Mouse (Mus musculus): ENCODE measurements around the gene Olfr843. TPM values are rescaled to one million over a fixed set of nuclear protein-coding genes. Genes with fewer than 3 reads are reported as not detected.

Gene Olfr843
- polyA plus RNA-seq (2015; fragmentation: Nextera tagmentation; extraction: Ambion mirVana) = 0.01 TPM in 1 of 2 replicates, not detected in the other

- no peak within 1 kb of the TSS for H3K4me3 ChIP-seq (ENCODE audit: low read depth, low read length)
- no peak within 1 kb of the TSS for H3K9ac ChIP-seq (ENCODE audit: low read length)
- no peaks in the 10 kb centered on the region for H3K36me3 ChIP-seq (ENCODE audit: control insufficient read depth, insufficient read depth, low read length)
- TF ChIP-seq EP300 (optimal IDR thresholded peaks at IDR 0.05) (no peak), CTCF (IDR thresholded peaks at IDR 0.05; ENCODE audit: low read depth) (no peak)
- H3K9me3 ChIP-seq (ENCODE audit: control insufficient read depth, low read length) = no peaks in the 10 kb centered on the region
- H3K4me1 ChIP-seq (replicated peaks; ENCODE audit: control insufficient read depth, insufficient read depth) = no peaks in the 10 kb centered on the region
- no peak for ATAC-seq (ENCODE audit: low FRiP score, low TSS enrichment)
- WGBS = 82% methylated on average over 2 of the region's 2 CpGs
- H3K27ac ChIP-seq (replicated peaks) = no peak within 1 kb of the TSS
- DNase-seq (ENCODE audit: low spot score) = no peak
- no peak within 1 kb of the TSS for H3K4me2 ChIP-seq (replicated peaks; ENCODE audit: low read depth)
- no peaks in the 10 kb centered on the region for H3K27me3 ChIP-seq (ENCODE audit: control insufficient read depth, insufficient read depth, low read length)
Observed at GRCm38 (mm10) chr9:19251887-19252286, at the start of gene Olfr843. Gene Olfr843, minus strand, starts transcription at chr9:19251987.

Other genes starting within 250 kb of the Olfr843 start
- gene Olfr835, start 219.3 kb downstream of the Olfr843 start, polyA plus RNA-seq (2015; fragmentation: Nextera tagmentation; extraction: Ambion mirVana) = not detected in 2 replicates
- not detected in 2 replicates for gene Olfr836, start 131.6 kb downstream of the Olfr843 start, polyA plus RNA-seq (2015; fragmentation: Nextera tagmentation; extraction: Ambion mirVana)
- not detected in 2 replicates for gene Olfr837, start 115.7 kb downstream of the Olfr843 start, polyA plus RNA-seq (2015; fragmentation: Nextera tagmentation; extraction: Ambion mirVana)
- gene Olfr839-ps1, start 74.7 kb downstream of the Olfr843 start, polyA plus RNA-seq (2015; fragmentation: Nextera tagmentation; extraction: Ambion mirVana) = not detected in 2 replicates
- not detected in 2 replicates for gene Olfr844, start 64.4 kb upstream of the Olfr843 start, polyA plus RNA-seq (2015; fragmentation: Nextera tagmentation; extraction: Ambion mirVana)
- not detected in 2 replicates for gene Olfr845, start 84.5 kb upstream of the Olfr843 start, polyA plus RNA-seq (2015; fragmentation: Nextera tagmentation; extraction: Ambion mirVana)
- not detected in 2 replicates for gene Olfr846, start 112.0 kb upstream of the Olfr843 start, polyA plus RNA-seq (2015; fragmentation: Nextera tagmentation; extraction: Ambion mirVana)
- gene Olfr847, start 126.7 kb upstream of the Olfr843 start, polyA plus RNA-seq (2015; fragmentation: Nextera tagmentation; extraction: Ambion mirVana) = not detected in 2 replicates
- not detected in 2 replicates for gene Olfr849, start 188.3 kb upstream of the Olfr843 start, polyA plus RNA-seq (2015; fragmentation: Nextera tagmentation; extraction: Ambion mirVana)
- gene Olfr850, start 226.3 kb upstream of the Olfr843 start, polyA plus RNA-seq (2015; fragmentation: Nextera tagmentation; extraction: Ambion mirVana) = not detected in 2 replicates
- not detected in 2 replicates for gene Olfr851, start 241.3 kb upstream of the Olfr843 start, polyA plus RNA-seq (2015; fragmentation: Nextera tagmentation; extraction: Ambion mirVana)

Data from stomach, postnatal 0 days (tissue).